Mouse (Mus musculus) effector memory CD4-positive, alpha-beta T cell, adult 7 months (primary cell): Measurements from ENCODE around the gene Wfdc15a. TPM values are rescaled to one million over a fixed set of nuclear protein-coding genes. Genes with fewer than 3 reads are reported as not detected.

Source experiments
- polyA plus RNA-seq: library from polyadenylated mRNA; unstranded; fragments of 100-300 nt; shearing (Covaris generic); gene quantifications from one replicate; pipeline ENCODE4 v1.2.1, GENCODE M21; 2017

Wfdc15a gene
- not detected for polyA plus RNA-seq

DNA sequence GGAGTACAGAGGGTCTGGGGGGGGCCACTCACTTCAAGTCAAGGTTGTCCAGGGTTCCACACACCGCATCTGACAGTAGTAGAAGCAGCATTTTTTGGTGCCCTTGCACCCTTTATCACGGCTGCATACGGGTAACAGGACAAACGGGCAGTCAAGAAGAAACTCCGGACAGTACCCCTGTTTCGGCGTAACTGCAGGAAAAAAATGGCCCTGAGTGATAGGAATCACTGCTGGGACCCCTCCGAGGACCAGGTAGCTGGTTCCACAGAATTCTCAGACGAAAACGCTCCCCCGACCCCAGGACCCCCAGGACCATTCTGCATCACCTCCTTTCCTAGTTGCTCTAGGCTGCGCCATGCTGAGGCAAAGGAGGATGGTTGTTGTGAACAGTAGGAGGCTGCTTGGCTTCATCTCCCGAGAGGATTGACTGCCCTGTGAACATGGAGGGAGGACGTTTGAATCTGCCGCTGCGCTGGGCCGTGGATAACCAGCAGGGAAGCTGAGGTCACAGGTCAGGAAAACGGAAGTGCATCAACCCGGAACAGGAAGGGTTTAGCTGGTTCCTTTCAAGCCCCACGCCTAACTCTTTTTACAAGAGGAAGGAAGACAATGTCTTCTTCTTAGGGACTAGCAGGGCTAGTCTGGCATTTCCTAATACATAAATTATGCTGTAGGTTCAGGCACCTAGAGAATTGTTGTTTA lies at the start of gene Wfdc15a:
Wfdc15a (minus strand) TSS at position 505 of the 702 bp plus-strand sequence.

DNA sequence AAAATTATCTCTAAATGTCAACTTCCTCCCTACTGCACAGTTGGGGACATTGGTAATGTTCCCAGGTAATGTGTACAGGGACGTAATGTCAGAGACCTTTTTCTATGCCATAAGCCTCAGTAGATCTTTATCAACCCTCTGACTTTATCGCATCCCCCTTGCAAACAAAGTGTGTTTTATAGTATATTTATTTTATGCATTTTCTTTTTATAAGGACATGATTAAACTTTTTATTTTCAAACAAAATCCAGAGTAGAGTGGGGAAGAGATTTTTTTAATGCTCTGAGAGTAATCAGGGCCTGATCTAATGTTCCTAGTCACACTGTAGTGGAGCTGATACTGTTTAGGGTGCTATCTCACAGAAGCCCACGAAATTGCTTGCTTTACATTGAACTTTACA lies 38.4 kb upstream of the Wfdc15a start, which contains the start of gene Svs2:
Svs2 (minus strand) TSS at position 101 of the 400 bp plus-strand sequence.

DNA sequence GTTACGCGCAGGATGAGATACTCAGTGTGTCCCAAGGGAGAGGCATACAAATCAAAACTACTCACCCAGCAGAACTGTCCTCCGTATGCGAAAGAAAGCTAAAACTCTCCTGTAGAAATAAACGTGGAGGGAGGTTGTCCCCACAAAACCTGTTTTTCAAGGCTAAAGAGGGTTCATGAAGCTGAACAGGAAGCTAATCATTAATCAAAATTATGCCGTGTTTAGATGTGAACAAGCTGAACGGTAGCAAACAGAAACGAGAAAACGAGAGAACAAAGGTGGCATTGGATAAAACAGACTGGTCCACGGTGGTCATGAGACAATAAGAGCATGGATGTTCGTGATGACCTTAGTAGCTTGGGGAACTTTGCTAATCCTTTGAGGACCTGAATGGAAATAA lies 21.6 kb upstream of the Wfdc15a start, which contains the start of gene Wfdc15b:
Wfdc15b (minus strand) TSS at position 139 of the 400 bp plus-strand sequence.

DNA sequence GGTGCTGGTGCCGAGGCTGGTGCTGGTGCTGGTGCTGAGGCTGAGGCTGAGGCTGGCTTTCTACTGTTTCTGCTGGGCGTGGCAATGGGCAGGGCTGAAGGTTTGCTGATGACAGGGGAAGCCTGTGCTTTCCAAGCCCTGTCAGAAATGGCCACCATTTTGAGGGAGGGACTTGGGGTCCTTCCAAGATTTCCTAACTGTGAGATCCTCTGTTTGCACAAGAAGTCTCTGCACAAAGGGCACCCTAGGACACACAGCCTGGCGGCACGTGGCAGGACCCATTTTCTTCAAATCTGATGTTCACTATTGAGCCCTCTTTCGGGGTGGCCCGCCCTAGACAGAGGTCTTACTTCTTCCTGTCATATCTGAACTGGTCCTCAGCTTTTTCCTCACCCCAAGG lies 9.4 kb downstream of the Wfdc15a start, which contains the start of gene Wfdc12:
Wfdc12 (minus strand) TSS at position 33 of the 400 bp plus-strand sequence.

DNA sequence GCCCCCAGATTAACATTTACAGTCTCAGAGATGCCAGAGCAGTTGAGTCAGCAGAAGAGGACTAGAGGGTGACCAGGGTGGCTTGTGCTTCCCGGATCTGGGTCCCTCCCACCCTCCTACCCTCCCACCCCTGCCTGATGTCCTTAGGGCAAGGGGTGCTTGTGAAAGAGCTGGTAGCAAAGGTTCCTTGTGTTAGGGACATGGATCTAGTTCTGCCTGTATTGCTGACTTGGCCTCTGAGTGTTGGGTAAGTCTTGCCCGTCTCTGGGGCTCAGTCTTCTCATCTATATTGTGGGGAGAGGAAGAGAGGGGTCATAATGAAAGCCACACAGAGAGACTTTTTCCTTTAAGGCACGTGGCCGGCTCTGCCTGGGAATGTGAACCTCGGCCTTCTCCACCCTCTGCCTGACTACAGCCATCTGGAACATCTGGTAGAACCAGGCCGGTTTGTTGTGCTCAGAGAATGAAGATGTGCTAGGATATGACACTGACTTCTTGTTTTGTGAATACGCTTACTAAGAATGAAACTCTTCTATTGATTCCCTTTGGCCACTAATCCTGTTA lies 17.2 kb downstream of the Wfdc15a start, which contains the start of gene Wfdc5:
Wfdc5 (minus strand) TSS at position 51 of the 564 bp plus-strand sequence.

DNA sequence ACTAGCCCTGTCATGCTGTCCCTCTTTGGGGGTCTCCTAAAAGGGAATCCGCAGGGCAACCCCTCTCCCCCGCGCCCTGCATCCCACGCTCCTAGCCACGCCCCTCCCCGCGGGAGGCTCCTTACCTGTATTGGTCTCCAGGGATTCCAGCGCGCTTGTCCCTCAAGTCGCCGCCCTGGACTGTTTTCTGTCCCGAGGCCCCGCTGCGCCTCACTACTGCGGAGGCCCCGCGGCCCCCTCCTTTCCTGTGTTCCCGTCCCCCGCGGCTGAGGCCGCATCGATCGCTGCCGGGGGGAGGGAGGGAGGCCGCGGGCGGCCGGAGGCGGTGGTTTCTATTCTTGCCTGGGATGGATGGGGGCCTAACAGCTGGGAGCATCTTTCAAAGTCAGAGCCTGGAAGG lies 29.0 kb downstream of the Wfdc15a start, which contains the start of gene Kcns1:
Kcns1 (minus strand) TSS at position 212 of the 400 bp plus-strand sequence.

Other genes starting within 250 kb of the Wfdc15a start
- gene Ywhab, start 205.2 kb downstream of the Wfdc15a start, polyA plus RNA-seq = 125 TPM
- 0.73 TPM for gene Pabpc1l, start 174.7 kb downstream of the Wfdc15a start, polyA plus RNA-seq
- gene Stk4, start 129.8 kb downstream of the Wfdc15a start, polyA plus RNA-seq = 268 TPM
- 119 TPM for gene Tomm34, start 129.0 kb downstream of the Wfdc15a start, polyA plus RNA-seq
- 0.13 TPM for gene Kcns1, start 29.0 kb downstream of the Wfdc15a start, polyA plus RNA-seq
- gene Wfdc5, start 17.4 kb downstream of the Wfdc15a start, polyA plus RNA-seq = 0.38 TPM
- not detected for gene Wfdc12, start 9.5 kb downstream of the Wfdc15a start, polyA plus RNA-seq
- gene Wfdc15b, start 21.5 kb upstream of the Wfdc15a start, polyA plus RNA-seq = not detected
- not detected for gene Svs2, start 38.3 kb upstream of the Wfdc15a start, polyA plus RNA-seq
- not detected for gene Svs3b, start 56.5 kb upstream of the Wfdc15a start, polyA plus RNA-seq
- not detected for gene Svs4, start 78.3 kb upstream of the Wfdc15a start, polyA plus RNA-seq
- gene Svs3a, start 89.1 kb upstream of the Wfdc15a start, polyA plus RNA-seq = not detected
- gene Svs6, start 116.6 kb upstream of the Wfdc15a start, polyA plus RNA-seq = not detected
- gene Svs5, start 132.6 kb upstream of the Wfdc15a start, polyA plus RNA-seq = not detected
- gene Slpi, start 189.0 kb upstream of the Wfdc15a start, polyA plus RNA-seq = 12.2 TPM
- gene Rbpjl, start 203.0 kb upstream of the Wfdc15a start, polyA plus RNA-seq = 0.71 TPM
- gene Matn4, start 205.0 kb upstream of the Wfdc15a start, polyA plus RNA-seq = 0.69 TPM
- 0.63 TPM for gene Sdc4, start 243.8 kb upstream of the Wfdc15a start, polyA plus RNA-seq